Mouse (Mus musculus): ENCODE results near the gene Zfp697. TPM values are rescaled to one million over a fixed set of nuclear protein-coding genes. Genes with fewer than 3 reads are reported as not detected.
"Not testable (repeated sequence)": the region's sequence is repeated elsewhere in the genome, so short reads cannot be mapped to it uniquely, and the experiment has no call there.

Zfp697 gene
- polyA plus RNA-seq, 1 experiment from 2014 or later, result 16.4 TPM

GRCm38 (mm10) chr3:98524552-98524951, 142.3 kb downstream of the Zfp697 start:
- H3K36me3 ChIP-seq (ENCODE audit: insufficient read depth, low read length); H3K27me3 ChIP-seq (ENCODE audit: insufficient read depth, low read length); H3K9ac ChIP-seq (replicated peaks; ENCODE audit: low read length); H3K4me2 ChIP-seq (replicated peaks; ENCODE audit: low read depth, low read length); H3K4me3 ChIP-seq (ENCODE audit: low read length); H3K27ac ChIP-seq (ENCODE audit: low read length); H3K9me3 ChIP-seq (ENCODE audit: low read length); H3K4me1 ChIP-seq (ENCODE audit: insufficient read depth, low read length): not testable (repeated sequence)
- no CpG with 5 or more reads among the region's 1 CpGs for WGBS
- peak; percentile 59; the same call in 1 of the 2 replicates for ATAC-seq (ENCODE audit: low FRiP score, low TSS enrichment)

GRCm38 (mm10) chr3:98524978-98525377, 142.7 kb downstream of the Zfp697 start:
- H3K36me3 ChIP-seq (ENCODE audit: insufficient read depth, low read length); H3K9ac ChIP-seq (replicated peaks; ENCODE audit: low read length); H3K4me3 ChIP-seq (ENCODE audit: low read length); H3K27me3 ChIP-seq (ENCODE audit: insufficient read depth, low read length); H3K9me3 ChIP-seq (ENCODE audit: low read length); H3K27ac ChIP-seq (ENCODE audit: low read length); H3K4me2 ChIP-seq (replicated peaks; ENCODE audit: low read depth, low read length); H3K4me1 ChIP-seq (ENCODE audit: insufficient read depth, low read length): not testable (repeated sequence)
- peak; percentile 46; the same call in 1 of the 2 replicates for ATAC-seq (ENCODE audit: low FRiP score, low TSS enrichment)

GRCm38 (mm10) chr3:98547641-98548040, 165.4 kb downstream of the Zfp697 start:
- peak; percentile 91 for ATAC-seq (ENCODE audit: low FRiP score, low TSS enrichment)
- not testable (repeated sequence) for H3K9me3 ChIP-seq (ENCODE audit: low read length); H3K4me3 ChIP-seq (ENCODE audit: low read length)

GRCm38 (mm10) chr3:98548495-98548894, 166.2 kb downstream of the Zfp697 start:
- peak; percentile 86 for ATAC-seq (ENCODE audit: low FRiP score, low TSS enrichment)
- not testable (repeated sequence) for H3K36me3 ChIP-seq (ENCODE audit: insufficient read depth, low read length)

More at GRCm38 (mm10) chr3:98547641-98548040, 165.4 kb downstream of the Zfp697 start:
- not testable (repeated sequence) for H3K9ac ChIP-seq (replicated peaks; ENCODE audit: low read length); H3K4me2 ChIP-seq (replicated peaks; ENCODE audit: low read depth, low read length); H3K4me1 ChIP-seq (ENCODE audit: insufficient read depth, low read length); H3K36me3 ChIP-seq (ENCODE audit: insufficient read depth, low read length); H3K27ac ChIP-seq (ENCODE audit: low read length); H3K27me3 ChIP-seq (ENCODE audit: insufficient read depth, low read length)

GRCm38 (mm10) chr3:98550215-98550614, 168.0 kb downstream of the Zfp697 start:
- H3K36me3 ChIP-seq (ENCODE audit: insufficient read depth, low read length); H3K27ac ChIP-seq (ENCODE audit: low read length); H3K4me3 ChIP-seq (ENCODE audit: low read length); H3K9me3 ChIP-seq (ENCODE audit: low read length); H3K4me1 ChIP-seq (ENCODE audit: insufficient read depth, low read length); H3K9ac ChIP-seq (replicated peaks; ENCODE audit: low read length); H3K4me2 ChIP-seq (replicated peaks; ENCODE audit: low read depth, low read length); H3K27me3 ChIP-seq (ENCODE audit: insufficient read depth, low read length): not testable (repeated sequence)
- ATAC-seq (ENCODE audit: low FRiP score, low TSS enrichment), result peak; percentile 50; the same call in 1 of the 2 replicates
- WGBS, result no CpG with 5 or more reads among the region's 2 CpGs

More at GRCm38 (mm10) chr3:98548495-98548894, 166.2 kb downstream of the Zfp697 start:
- not testable (repeated sequence) for H3K27ac ChIP-seq (ENCODE audit: low read length); H3K27me3 ChIP-seq (ENCODE audit: insufficient read depth, low read length); H3K4me1 ChIP-seq (ENCODE audit: insufficient read depth, low read length); H3K9me3 ChIP-seq (ENCODE audit: low read length); H3K4me3 ChIP-seq (ENCODE audit: low read length); H3K9ac ChIP-seq (replicated peaks; ENCODE audit: low read length); H3K4me2 ChIP-seq (replicated peaks; ENCODE audit: low read depth, low read length)
- WGBS, result 14% methylated on average over 1 of the region's 1 CpGs

- H3K4me3 ChIP-seq (ENCODE audit: low read length); ATAC-seq (ENCODE audit: low FRiP score, low TSS enrichment); H3K4me2 ChIP-seq (replicated peaks; ENCODE audit: low read depth, low read length); H3K36me3 ChIP-seq (ENCODE audit: insufficient read depth, low read length); H3K4me1 ChIP-seq (ENCODE audit: insufficient read depth, low read length); H3K27me3 ChIP-seq (ENCODE audit: insufficient read depth, low read length); H3K27ac ChIP-seq (ENCODE audit: low read length); H3K9me3 ChIP-seq (ENCODE audit: low read length); H3K9ac ChIP-seq (replicated peaks; ENCODE audit: low read length): not testable (repeated sequence)
- WGBS, result no CpG with 5 or more reads among the region's 1 CpGs
These were observed 168.6 kb downstream of the Zfp697 start for GRCm38 (mm10) chr3:98550832-98551231.

GRCm38 (mm10) chr3:98560711-98561110, 178.4 kb downstream of the Zfp697 start:
- H3K9me3 ChIP-seq (ENCODE audit: low read length); H3K4me3 ChIP-seq (ENCODE audit: low read length); H3K4me1 ChIP-seq (ENCODE audit: insufficient read depth, low read length); ATAC-seq (ENCODE audit: low FRiP score, low TSS enrichment); H3K4me2 ChIP-seq (replicated peaks; ENCODE audit: low read depth, low read length); H3K27me3 ChIP-seq (ENCODE audit: insufficient read depth, low read length); H3K36me3 ChIP-seq (ENCODE audit: insufficient read depth, low read length); H3K27ac ChIP-seq (ENCODE audit: low read length); H3K9ac ChIP-seq (replicated peaks; ENCODE audit: low read length): not testable (repeated sequence)
- no CpG with 5 or more reads among the region's 5 CpGs for WGBS

GRCm38 (mm10) chr3:98563831-98564230, 181.6 kb downstream of the Zfp697 start:
- not testable (repeated sequence) for H3K27me3 ChIP-seq (ENCODE audit: insufficient read depth, low read length); H3K36me3 ChIP-seq (ENCODE audit: insufficient read depth, low read length); H3K9ac ChIP-seq (replicated peaks; ENCODE audit: low read length); H3K4me2 ChIP-seq (replicated peaks; ENCODE audit: low read depth, low read length); H3K9me3 ChIP-seq (ENCODE audit: low read length); H3K4me1 ChIP-seq (ENCODE audit: insufficient read depth, low read length); H3K27ac ChIP-seq (ENCODE audit: low read length); H3K4me3 ChIP-seq (ENCODE audit: low read length)
- ATAC-seq (ENCODE audit: low FRiP score, low TSS enrichment), result peak; percentile 51; the same call in 1 of the 2 replicates
- WGBS, result no CpG with 5 or more reads among the region's 2 CpGs

- ATAC-seq (ENCODE audit: low FRiP score, low TSS enrichment), result peak; percentile 83
- H3K4me3 ChIP-seq (ENCODE audit: low read length); H3K9me3 ChIP-seq (ENCODE audit: low read length); H3K4me1 ChIP-seq (ENCODE audit: insufficient read depth, low read length); H3K27me3 ChIP-seq (ENCODE audit: insufficient read depth, low read length); H3K4me2 ChIP-seq (replicated peaks; ENCODE audit: low read depth, low read length); H3K27ac ChIP-seq (ENCODE audit: low read length); H3K9ac ChIP-seq (replicated peaks; ENCODE audit: low read length); H3K36me3 ChIP-seq (ENCODE audit: insufficient read depth, low read length): not testable (repeated sequence)
- WGBS, result no CpG with 5 or more reads among the region's 3 CpGs
These were observed 182.6 kb downstream of the Zfp697 start for GRCm38 (mm10) chr3:98564894-98565293.

GRCm38 (mm10) chr3:98567717-98568116, 185.5 kb downstream of the Zfp697 start:
- WGBS, result 81% methylated on average over 2 of the region's 2 CpGs
- H3K27ac ChIP-seq (ENCODE audit: low read length); H3K4me1 ChIP-seq (ENCODE audit: insufficient read depth, low read length); H3K36me3 ChIP-seq (ENCODE audit: insufficient read depth, low read length); ATAC-seq (ENCODE audit: low FRiP score, low TSS enrichment); H3K4me2 ChIP-seq (replicated peaks; ENCODE audit: low read depth, low read length); H3K9ac ChIP-seq (replicated peaks; ENCODE audit: low read length); H3K9me3 ChIP-seq (ENCODE audit: low read length); H3K27me3 ChIP-seq (ENCODE audit: insufficient read depth, low read length); H3K4me3 ChIP-seq (ENCODE audit: low read length): not testable (repeated sequence)

GRCm38 (mm10) chr3:98581024-98581423, 198.8 kb downstream of the Zfp697 start:
- WGBS, result 80% methylated on average over 1 of the region's 1 CpGs
- H3K9ac ChIP-seq (replicated peaks; ENCODE audit: low read length); ATAC-seq (ENCODE audit: low FRiP score, low TSS enrichment); H3K36me3 ChIP-seq (ENCODE audit: insufficient read depth, low read length); H3K9me3 ChIP-seq (ENCODE audit: low read length); H3K4me3 ChIP-seq (ENCODE audit: low read length); H3K4me1 ChIP-seq (ENCODE audit: insufficient read depth, low read length); H3K27ac ChIP-seq (ENCODE audit: low read length); H3K4me2 ChIP-seq (replicated peaks; ENCODE audit: low read depth, low read length); H3K27me3 ChIP-seq (ENCODE audit: insufficient read depth, low read length): not testable (repeated sequence)
